Comparison of ENCODE assay signal across 8 mouse cellular contexts in the genomic region with DNA sequence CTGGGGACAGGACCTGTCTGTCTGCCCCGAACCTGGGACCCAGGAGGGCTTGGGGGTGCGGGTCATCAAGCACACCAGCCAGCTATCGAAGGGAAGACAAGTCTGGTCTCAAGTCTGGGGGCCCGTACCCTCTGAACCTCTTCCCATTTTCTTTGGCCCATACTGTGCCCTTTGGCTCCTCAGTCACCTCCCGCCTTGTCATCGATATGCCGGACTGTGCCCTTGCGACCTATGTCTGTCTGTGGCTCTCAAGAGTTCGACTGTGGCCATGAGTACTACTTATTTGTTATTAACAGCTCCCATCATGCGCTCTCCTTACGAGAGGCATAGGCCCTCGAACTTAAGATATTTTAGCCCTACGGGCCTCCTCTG. TPM values are rescaled to one million over a fixed set of nuclear protein-coding genes. Genes with fewer than 3 reads are reported as not detected.
DNase-seq lines count a peak whose midpoint lies in the region; ATAC-seq and TF ChIP-seq lines count a peak whose summit lies in the region.

No protein-coding gene starts in this region.

- H3K27me3 ChIP-seq in embryonic facial prominence, embryonic 13.5 days: no peaks in the 10 kb centered on the region
- H3K27me3 ChIP-seq in intestine, postnatal 0 days (replicated peaks; ENCODE audit: control insufficient read depth, insufficient read depth, low read length): no peaks in the 10 kb centered on the region
- H3K27me3 ChIP-seq in neural tube, embryonic 13.5 days: no peaks in the 10 kb centered on the region

- H3K9me3 ChIP-seq in embryonic facial prominence, embryonic 13.5 days: no peaks in the 10 kb centered on the region
- H3K9me3 ChIP-seq in intestine, postnatal 0 days (ENCODE audit: control insufficient read depth): no peaks in the 10 kb centered on the region
- no peaks in the 10 kb centered on the region for H3K9me3 ChIP-seq in neural tube, embryonic 13.5 days

- no peak for ATAC-seq in embryonic facial prominence, embryonic 13.5 days (ENCODE audit: insufficient number of reproducible peaks, insufficient read depth, low FRiP score, low TSS enrichment, low read depth)
- ATAC-seq in intestine, postnatal 0 days: peak; percentile 29
- no peak for ATAC-seq in neural tube, embryonic 13.5 days (ENCODE audit: low read depth)

- WGBS in embryonic facial prominence, embryonic 13.5 days: 17% methylated on average over 13 of the region's 13 CpGs
- WGBS in intestine, postnatal 0 days: 9% methylated on average over 13 of the region's 13 CpGs
- 17% methylated on average over 13 of the region's 13 CpGs for WGBS in neural tube, embryonic 13.5 days

- peak overlapping the region; percentile 74 for H3K4me3 ChIP-seq in layer of hippocampus, adult 2 months
- peak overlapping the region; percentile 71 for H3K4me3 ChIP-seq in embryonic facial prominence, embryonic 13.5 days
- H3K4me3 ChIP-seq in intestine, postnatal 0 days (ENCODE audit: low read depth, low read length): peak overlapping the region; percentile 81
- peak overlapping the region; percentile 58 for H3K4me3 ChIP-seq in neural tube, embryonic 13.5 days

- H3K9ac ChIP-seq in embryonic facial prominence, embryonic 13.5 days: peak overlapping the region; percentile 72
- peak overlapping the region; percentile 79 for H3K9ac ChIP-seq in intestine, postnatal 0 days (ENCODE audit: low read depth, low read length)
- H3K9ac ChIP-seq in neural tube, embryonic 13.5 days: peak overlapping the region; percentile 72

- peak overlapping the region; percentile 66 for H3K4me2 ChIP-seq in embryonic facial prominence, embryonic 13.5 days
- peak overlapping the region; percentile 73 for H3K4me2 ChIP-seq in intestine, postnatal 0 days (replicated peaks; ENCODE audit: low read depth)
- peak overlapping the region; percentile 65 for H3K4me2 ChIP-seq in neural tube, embryonic 13.5 days

- DNase-seq in layer of hippocampus, adult 2 months (ENCODE audit: low spot score in 2 of 2): no peak
- DNase-seq in layer of hippocampus, postnatal 10 days (ENCODE audit: low spot score in 2 of 2): no peak
- DNase-seq in adrenal gland, postnatal 4 days (ENCODE audit: low spot score in 2 of 2): no peak
- DNase-seq in cerebellum, adult 9-11 months: no peak
- DNase-seq in natural killer cell, adult 2 months (ENCODE audit: low spot score in 2 of 2): no peak

- H3K36me3 ChIP-seq in embryonic facial prominence, embryonic 13.5 days: no peaks in the 10 kb centered on the region
- no peaks in the 10 kb centered on the region for H3K36me3 ChIP-seq in intestine, postnatal 0 days (ENCODE audit: control insufficient read depth, insufficient read depth)
- 0 out of 2 replicates have a peak, but pooled peaks cover 3% of the 10 kb centered on the region for H3K36me3 ChIP-seq in neural tube, embryonic 13.5 days

- peaks cover 10% of the 10 kb centered on the region for H3K4me1 ChIP-seq in embryonic facial prominence, embryonic 13.5 days
- no peaks in the 10 kb centered on the region; the same call in 1 of the 2 replicates for H3K4me1 ChIP-seq in intestine, postnatal 0 days (replicated peaks; ENCODE audit: control insufficient read depth, insufficient read depth, low read length)
- peaks cover 17% of the 10 kb centered on the region for H3K4me1 ChIP-seq in neural tube, embryonic 13.5 days (replicated peaks)

- TF ChIP-seq CTCF in layer of hippocampus, adult 2 months (conservative IDR thresholded peaks at IDR 0.05): no peak
- no peak for TF ChIP-seq CTCF in intestine, postnatal 0 days (IDR thresholded peaks at IDR 0.05; ENCODE audit: low read depth)

- H3K27ac ChIP-seq in layer of hippocampus, adult 2 months: peak overlapping the region; percentile 95
- peak overlapping the region; percentile 80 for H3K27ac ChIP-seq in embryonic facial prominence, embryonic 13.5 days
- H3K27ac ChIP-seq in intestine, postnatal 0 days (ENCODE audit: low read depth, low read length): peak overlapping the region; percentile 89
- peak overlapping the region; percentile 75 for H3K27ac ChIP-seq in neural tube, embryonic 13.5 days (replicated peaks)

RNA-seq across cellular contexts. Expression of gene Lpcat3, which starts 0.6 kb away (rescaled TPM):
- total RNA-seq in layer of hippocampus, adult 2 months (2021): 10 to 100 TPM; 31.0 to 32.6 TPM
- total RNA-seq in layer of hippocampus, postnatal 10 days (2021): 10 to 100 TPM; 43.5 to 44.0 TPM
- 52.0 and 59.3 TPM in 2 replicates for polyA plus RNA-seq in embryonic facial prominence, embryonic 13.5 days (2015; fragmentation: Nextera tagmentation; extraction: Ambion mirVana)
- polyA plus RNA-seq in intestine, postnatal 0 days (2015; fragmentation: Nextera tagmentation; extraction: Ambion mirVana): 209 and 212 TPM in 2 replicates
- polyA plus RNA-seq in neural tube, embryonic 13.5 days (2015; fragmentation: Nextera tagmentation; extraction: Ambion mirVana): 43.2 and 43.7 TPM in 2 replicates
- total RNA-seq in adrenal gland, postnatal 4 days (2021): 100 to 1,000 TPM in 1 of 2 experiments, 10 to 100 TPM in 1; 99.6 to 105 TPM

RNA-seq across cellular contexts. Expression of gene C1s2, which starts 27.5 kb away (rescaled TPM):
- under 1 TPM; 0.26 to 0.52 TPM for total RNA-seq in layer of hippocampus, adult 2 months (2021)
- total RNA-seq in layer of hippocampus, postnatal 10 days (2021): under 1 TPM; 0.57 to 0.62 TPM
- polyA plus RNA-seq in embryonic facial prominence, embryonic 13.5 days (2015; fragmentation: Nextera tagmentation; extraction: Ambion mirVana): not detected in 2 replicates
- not detected in 2 replicates for polyA plus RNA-seq in intestine, postnatal 0 days (2015; fragmentation: Nextera tagmentation; extraction: Ambion mirVana)
- polyA plus RNA-seq in neural tube, embryonic 13.5 days (2015; fragmentation: Nextera tagmentation; extraction: Ambion mirVana): 0.12 TPM in 1 of 2 replicates, not detected in the other
- 1 to 10 TPM; 1.7 to 2.5 TPM for total RNA-seq in adrenal gland, postnatal 4 days (2021)

RNA-seq across cellular contexts. Expression of gene Emg1, which starts 48.6 kb away (rescaled TPM):
- 10 to 100 TPM; 58.0 to 58.7 TPM for total RNA-seq in layer of hippocampus, adult 2 months (2021)
- 10 to 100 TPM; 49.4 to 53.8 TPM for total RNA-seq in layer of hippocampus, postnatal 10 days (2021)
- 199 and 214 TPM in 2 replicates for polyA plus RNA-seq in embryonic facial prominence, embryonic 13.5 days (2015; fragmentation: Nextera tagmentation; extraction: Ambion mirVana)
- 96.6 and 97.3 TPM in 2 replicates for polyA plus RNA-seq in intestine, postnatal 0 days (2015; fragmentation: Nextera tagmentation; extraction: Ambion mirVana)
- polyA plus RNA-seq in neural tube, embryonic 13.5 days (2015; fragmentation: Nextera tagmentation; extraction: Ambion mirVana): 110 and 120 TPM in 2 replicates
- total RNA-seq in adrenal gland, postnatal 4 days (2021): 100 to 1,000 TPM in 1 of 2 experiments, 10 to 100 TPM in 1; 99.3 to 101 TPM

RNA-seq across cellular contexts. Expression of gene Phb2, which starts 48.7 kb away (rescaled TPM):
- 100 to 1,000 TPM; 121 to 124 TPM for total RNA-seq in layer of hippocampus, adult 2 months (2021)
- 100 to 1,000 TPM; 159 to 164 TPM for total RNA-seq in layer of hippocampus, postnatal 10 days (2021)
- polyA plus RNA-seq in embryonic facial prominence, embryonic 13.5 days (2015; fragmentation: Nextera tagmentation; extraction: Ambion mirVana): 337 and 351 TPM in 2 replicates
- polyA plus RNA-seq in intestine, postnatal 0 days (2015; fragmentation: Nextera tagmentation; extraction: Ambion mirVana): 249 and 255 TPM in 2 replicates
- polyA plus RNA-seq in neural tube, embryonic 13.5 days (2015; fragmentation: Nextera tagmentation; extraction: Ambion mirVana): 259 and 270 TPM in 2 replicates
- total RNA-seq in adrenal gland, postnatal 4 days (2021): 100 to 1,000 TPM; 400 to 439 TPM
